Mouse (Mus musculus): ENCODE measurements around the gene Fam160b1. TPM values are rescaled to one million over a fixed set of nuclear protein-coding genes. Genes with fewer than 3 reads are reported as not detected.

Gene Fam160b1
- polyA plus RNA-seq, 1 experiment from 2014 or later: 12.1 TPM

DNA sequence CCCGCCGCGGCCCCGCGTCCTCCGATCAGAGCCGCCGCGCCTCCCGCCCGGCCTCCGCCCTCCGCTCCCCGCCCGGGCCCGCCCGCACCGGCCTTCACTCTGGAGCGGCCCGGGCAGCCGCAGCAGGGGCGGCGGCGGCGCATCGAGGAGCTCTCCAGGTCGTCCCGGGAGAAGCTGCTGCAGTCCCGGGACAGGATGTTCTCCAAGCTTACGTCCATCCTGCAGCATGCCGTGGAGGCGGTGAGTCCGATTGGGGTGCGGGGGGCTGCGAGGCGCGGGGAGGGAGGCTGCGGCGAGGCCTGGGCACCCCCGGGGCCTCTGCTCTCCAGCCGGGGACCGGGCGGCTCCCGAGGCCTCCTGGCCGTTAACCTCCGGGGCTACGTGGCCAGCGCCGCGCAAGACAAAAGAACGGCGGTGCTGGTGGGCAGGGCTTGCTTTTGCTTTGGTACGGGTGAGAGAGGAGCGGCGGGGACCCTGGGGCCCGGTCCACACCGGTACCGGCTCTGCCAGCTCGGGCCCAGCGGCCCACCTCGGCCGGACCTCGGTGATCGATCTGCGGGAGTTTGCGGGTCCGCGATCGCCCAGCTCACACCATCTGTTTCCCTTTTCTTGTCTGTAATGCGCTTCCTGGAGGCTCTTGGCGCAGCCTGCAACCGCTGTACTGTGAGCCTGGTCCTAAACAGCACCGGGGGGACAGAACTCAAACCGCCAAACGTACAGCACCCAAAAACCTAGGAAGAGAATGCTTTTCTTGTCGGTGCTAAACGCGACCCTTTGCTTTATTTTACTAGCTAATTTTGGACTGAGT is 855 bp downstream of the Fam160b1 start:
- Histone ChIP-seq H3K4me2 (peak overlapping the region; percentile 54), H3K27me3 (no peaks in the 10 kb centered on the region), H3K36me3 (no peaks in the 10 kb centered on the region), H3K4me1 (replicated peaks) (peaks cover 62% of the 10 kb centered on the region), H3K27ac (replicated peaks) (peak overlapping the region; percentile 97), H3K4me3 (peak overlapping the region; percentile 94), H3K9ac (peak overlapping the region; percentile 99), H3K9me3 (no peaks in the 10 kb centered on the region)
- peak; percentile 46 for ATAC-seq (ENCODE audit: low FRiP score, low read depth)
- WGBS: under 1% methylated on average over 71 of the region's 78 CpGs

DNA sequence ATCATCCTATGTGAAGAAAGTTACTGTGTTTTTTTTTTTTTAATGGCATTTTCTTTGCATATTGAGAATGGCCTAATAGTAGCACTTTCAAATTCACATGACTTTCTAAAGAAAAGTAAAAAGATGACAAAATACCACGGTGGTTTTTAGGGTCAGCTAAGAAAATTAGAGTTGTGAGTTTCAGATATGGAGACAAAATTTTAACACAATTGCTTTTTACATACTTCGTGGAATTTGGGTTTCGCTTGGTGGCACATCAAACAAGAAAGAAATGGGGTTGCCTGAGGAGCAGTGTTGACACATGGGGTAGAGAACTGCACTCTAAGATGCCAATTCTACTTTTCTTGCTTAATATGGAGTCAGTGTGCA is 1.4 kb downstream of the Fam160b1 start:
- Histone ChIP-seq H3K27me3 (no peaks in the 10 kb centered on the region), H3K9me3 (no peaks in the 10 kb centered on the region), H3K4me2 (peak overlapping the region; percentile 54), H3K9ac (peak overlapping the region; percentile 99), H3K4me3 (peak overlapping the region; percentile 94), H3K4me1 (replicated peaks) (peaks cover 67% of the 10 kb centered on the region), H3K27ac (replicated peaks) (peak overlapping the region; percentile 97), H3K36me3 (no peaks in the 10 kb centered on the region)
- WGBS: 17% methylated on average over 3 of the region's 3 CpGs
- no peak for ATAC-seq (ENCODE audit: low FRiP score, low read depth)

DNA sequence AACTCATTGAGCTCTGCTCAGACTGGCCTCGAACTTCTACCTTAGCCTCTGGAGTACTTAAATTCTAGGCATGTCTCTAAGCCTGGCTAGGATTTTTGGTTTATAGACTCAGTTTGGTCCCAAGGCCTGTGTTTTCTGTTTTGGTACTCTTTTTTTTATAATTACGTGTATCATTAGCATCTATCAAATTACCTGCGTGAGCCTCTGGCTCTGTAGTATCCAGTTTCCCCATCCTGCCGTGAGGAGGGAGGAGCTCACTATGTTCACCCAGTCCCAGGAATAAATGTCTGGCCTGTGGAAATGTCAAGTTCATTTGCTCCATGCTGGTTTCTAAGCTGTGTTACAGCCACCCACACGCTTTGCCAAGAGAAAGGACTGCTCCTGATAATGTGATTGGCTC is 2.1 kb downstream of the Fam160b1 start:
- H3K27ac ChIP-seq (replicated peaks): no peak overlapping the region
- no peak for ATAC-seq (ENCODE audit: low FRiP score, low read depth)

GRCm38 (mm10) chr19:57363076-57363475 is 2.6 kb downstream of the Fam160b1 start:
- H3K4me1 ChIP-seq (replicated peaks): peaks cover 77% of the 10 kb centered on the region
- H3K27ac ChIP-seq (replicated peaks): no peak overlapping the region
- no peak for ATAC-seq (ENCODE audit: low FRiP score, low read depth)
- H3K4me3 ChIP-seq: peak overlapping the region; percentile 17; the same call in 1 of the 2 replicates
- no peak overlapping the region for H3K9ac ChIP-seq
- no peaks in the 10 kb centered on the region for H3K27me3 ChIP-seq
- no peaks in the 10 kb centered on the region for H3K9me3 ChIP-seq
- WGBS: 28% methylated on average over 7 of the region's 7 CpGs
- H3K4me2 ChIP-seq: peak overlapping the region; percentile 54
- no peaks in the 10 kb centered on the region for H3K36me3 ChIP-seq

More for the DNA sequence above, 2.1 kb downstream of the Fam160b1 start:
- Histone ChIP-seq H3K9ac (peak overlapping the region; percentile 9), H3K4me1 (replicated peaks) (peaks cover 74% of the 10 kb centered on the region), H3K4me3 (peak overlapping the region; percentile 14), H3K27me3 (no peaks in the 10 kb centered on the region), H3K36me3 (no peaks in the 10 kb centered on the region), H3K4me2 (peak overlapping the region; percentile 54), H3K9me3 (no peaks in the 10 kb centered on the region)
- 39% methylated on average over 5 of the region's 5 CpGs for WGBS

- H3K9me3 ChIP-seq: no peaks in the 10 kb centered on the region
- H3K36me3 ChIP-seq: no peaks in the 10 kb centered on the region
- H3K27me3 ChIP-seq: no peaks in the 10 kb centered on the region
- peaks cover 73% of the 10 kb centered on the region for H3K4me1 ChIP-seq (replicated peaks)
- peak overlapping the region; percentile 24; the same call in 1 of the 2 replicates for H3K9ac ChIP-seq
- peak overlapping the region; percentile 54 for H3K4me2 ChIP-seq
- H3K4me3 ChIP-seq: 0 out of 2 replicates have a peak overlapping the region, but pooled peaks have one; percentile 17
- no peak overlapping the region for H3K27ac ChIP-seq (replicated peaks)
- 90% methylated on average over 7 of the region's 7 CpGs for WGBS
- ATAC-seq (ENCODE audit: low FRiP score, low read depth): no peak
Observed at GRCm38 (mm10) chr19:57363538-57363937, 3.1 kb downstream of the Fam160b1 start.

- peaks cover 59% of the 10 kb centered on the region for H3K4me1 ChIP-seq (replicated peaks)
- 61% methylated on average over 11 of the region's 11 CpGs for WGBS
- ATAC-seq (ENCODE audit: low FRiP score, low read depth): no peak
- no peaks in the 10 kb centered on the region for H3K27me3 ChIP-seq
- H3K9ac ChIP-seq: no peak overlapping the region
- no peak overlapping the region for H3K4me2 ChIP-seq
- H3K27ac ChIP-seq (replicated peaks): peak overlapping the region; percentile 34; the same call in 1 of the 2 replicates
- no peak overlapping the region for H3K4me3 ChIP-seq
- H3K36me3 ChIP-seq: no peaks in the 10 kb centered on the region
- H3K9me3 ChIP-seq: no peaks in the 10 kb centered on the region
Observed at GRCm38 (mm10) chr19:57364942-57365673, 4.6 kb downstream of the Fam160b1 start.

DNA sequence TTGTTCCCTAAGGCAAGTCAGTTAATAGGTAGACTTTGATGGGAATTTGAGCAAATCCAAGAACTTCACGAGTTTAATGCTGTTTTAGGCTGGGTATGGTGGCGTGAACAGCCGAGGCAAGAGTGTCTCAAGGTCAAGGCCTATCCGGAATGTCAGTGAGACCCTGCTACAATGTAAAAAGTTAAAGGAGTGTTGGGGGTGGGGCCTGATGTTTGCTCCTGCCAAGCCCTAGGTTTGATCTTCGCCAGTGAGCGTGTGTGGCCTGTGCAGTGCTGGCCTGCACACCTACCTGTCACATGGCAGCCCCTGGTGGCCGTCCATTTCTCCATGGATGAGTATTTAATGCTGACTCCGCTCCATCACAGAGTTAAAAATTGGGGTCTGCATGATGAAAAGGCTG is 5.5 kb downstream of the Fam160b1 start:
- no peaks in the 10 kb centered on the region for H3K9me3 ChIP-seq
- H3K4me3 ChIP-seq: no peak overlapping the region
- H3K27me3 ChIP-seq: no peaks in the 10 kb centered on the region
- H3K27ac ChIP-seq (replicated peaks): peak overlapping the region; percentile 45
- no peaks in the 10 kb centered on the region for H3K36me3 ChIP-seq
- H3K4me2 ChIP-seq: no peak overlapping the region
- no peak for ATAC-seq (ENCODE audit: low FRiP score, low read depth)
- H3K9ac ChIP-seq: no peak overlapping the region
- 61% methylated on average over 8 of the region's 8 CpGs for WGBS
- H3K4me1 ChIP-seq (replicated peaks): peaks cover 57% of the 10 kb centered on the region

DNA sequence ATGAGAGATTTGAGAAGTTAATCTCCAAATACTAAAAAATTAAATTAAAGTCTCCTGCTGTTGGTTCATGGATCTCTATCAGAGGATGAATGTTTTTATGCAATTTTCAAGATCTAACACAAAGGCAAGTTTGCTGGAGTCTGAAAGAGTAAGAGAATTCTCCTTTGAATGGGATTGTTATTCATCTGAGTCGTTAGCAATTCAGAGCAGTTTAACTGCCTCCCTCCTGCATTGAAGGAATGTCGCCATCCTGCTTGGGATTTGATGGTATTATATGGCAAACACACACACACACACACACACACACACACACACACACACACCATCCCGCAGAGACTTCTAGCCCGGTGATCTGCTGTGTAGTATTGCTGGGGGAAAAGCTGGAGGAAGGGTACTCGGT is 6.1 kb downstream of the Fam160b1 start:
- H3K9me3 ChIP-seq: no peaks in the 10 kb centered on the region
- no peak for ATAC-seq (ENCODE audit: low FRiP score, low read depth)
- WGBS: 43% methylated on average over 5 of the region's 5 CpGs
- no peak overlapping the region for H3K4me2 ChIP-seq
- H3K27me3 ChIP-seq: no peaks in the 10 kb centered on the region
- H3K4me1 ChIP-seq (replicated peaks): peaks cover 57% of the 10 kb centered on the region
- H3K27ac ChIP-seq (replicated peaks): no peak overlapping the region
- no peak overlapping the region for H3K4me3 ChIP-seq
- H3K9ac ChIP-seq: no peak overlapping the region
- H3K36me3 ChIP-seq: peaks cover 4% of the 10 kb centered on the region; the same call in 1 of the 2 replicates

GRCm38 (mm10) chr19:57367201-57367600 is 6.7 kb downstream of the Fam160b1 start:
- peaks cover 54% of the 10 kb centered on the region for H3K4me1 ChIP-seq (replicated peaks)
- H3K4me3 ChIP-seq: no peak overlapping the region
- no peak for ATAC-seq (ENCODE audit: low FRiP score, low read depth)
- H3K9me3 ChIP-seq: no peaks in the 10 kb centered on the region
- no peak overlapping the region for H3K9ac ChIP-seq
- no peaks in the 10 kb centered on the region for H3K27me3 ChIP-seq
- H3K36me3 ChIP-seq: peaks cover 9% of the 10 kb centered on the region
- no peak overlapping the region for H3K4me2 ChIP-seq
- no peak overlapping the region for H3K27ac ChIP-seq (replicated peaks)
- WGBS: 90% methylated on average over 4 of the region's 4 CpGs

DNA sequence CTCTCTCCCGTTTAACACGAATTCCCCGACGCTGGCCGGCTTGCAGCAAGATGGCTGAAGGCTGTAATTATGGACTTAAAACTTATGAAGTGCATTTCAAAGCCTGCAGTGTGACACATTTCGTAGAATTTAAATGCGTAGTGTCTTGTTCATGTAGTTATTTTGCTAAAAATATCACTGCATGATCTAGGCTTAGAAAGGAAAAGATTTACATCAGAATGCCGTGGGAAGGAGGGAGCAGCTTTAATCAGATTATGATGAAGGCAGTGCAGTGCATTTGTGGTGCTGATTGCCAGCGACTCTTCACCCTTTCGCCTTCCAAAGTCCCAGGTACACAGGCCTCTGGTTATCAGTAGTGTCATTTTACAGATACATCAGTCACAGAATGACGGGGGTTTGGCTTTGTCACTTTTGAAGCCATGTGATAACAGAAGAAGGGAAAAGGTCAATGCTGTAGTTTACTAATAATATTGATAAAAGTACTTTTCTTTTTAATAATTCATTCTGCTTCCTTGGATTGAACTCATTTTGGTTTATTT is 7.4 kb downstream of the Fam160b1 start:
- no peak overlapping the region for H3K9ac ChIP-seq
- no peak overlapping the region for H3K4me2 ChIP-seq
- H3K27me3 ChIP-seq: no peaks in the 10 kb centered on the region
- H3K9me3 ChIP-seq: no peaks in the 10 kb centered on the region
- WGBS: 85% methylated on average over 11 of the region's 11 CpGs
- H3K36me3 ChIP-seq: peaks cover 16% of the 10 kb centered on the region
- H3K27ac ChIP-seq (replicated peaks): no peak overlapping the region
- H3K4me3 ChIP-seq: no peak overlapping the region
- H3K4me1 ChIP-seq (replicated peaks): peaks cover 47% of the 10 kb centered on the region
- ATAC-seq (ENCODE audit: low FRiP score, low read depth): no peak

DNA sequence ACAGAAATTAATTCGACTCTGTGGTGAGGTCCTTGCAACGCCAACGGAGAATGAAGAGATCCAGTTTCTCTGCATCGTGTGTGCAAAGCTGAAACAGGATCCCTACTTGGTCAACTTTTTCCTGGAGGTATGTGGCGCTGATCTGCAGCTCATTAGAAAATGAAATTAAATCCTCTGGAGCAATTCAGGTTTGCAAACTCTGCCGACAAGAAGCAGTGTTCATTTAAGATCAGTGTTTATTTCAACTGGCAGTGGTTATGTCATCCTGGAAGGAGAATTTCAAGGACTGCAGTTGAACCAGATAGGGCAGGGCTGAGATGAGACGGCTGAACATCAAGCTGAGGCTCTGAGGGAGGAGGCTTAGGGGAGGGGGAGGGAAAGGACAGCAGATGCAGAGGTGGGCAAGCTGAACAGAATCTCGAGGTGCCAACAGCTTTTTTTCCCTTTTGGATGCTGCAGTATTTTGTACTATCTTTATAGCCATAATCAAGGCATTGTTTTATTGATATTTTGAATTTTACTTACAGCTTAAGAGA is 12.9 kb downstream of the Fam160b1 start:
- Histone ChIP-seq H3K27me3 (no peaks in the 10 kb centered on the region), H3K27ac (replicated peaks) (no peak overlapping the region), H3K36me3 (peaks cover 57% of the 10 kb centered on the region), H3K4me1 (replicated peaks) (no peaks in the 10 kb centered on the region), H3K4me2 (no peak overlapping the region), H3K4me3 (no peak overlapping the region), H3K9ac (no peak overlapping the region), H3K9me3 (no peaks in the 10 kb centered on the region)
- ATAC-seq (ENCODE audit: low FRiP score, low read depth): no peak
- WGBS: 83% methylated on average over 8 of the region's 8 CpGs

GRCm38 (mm10) chr19:57375161-57375560 is 14.7 kb downstream of the Fam160b1 start:
- Histone ChIP-seq H3K9me3 (no peaks in the 10 kb centered on the region), H3K4me2 (no peak overlapping the region), H3K27me3 (no peaks in the 10 kb centered on the region), H3K9ac (no peak overlapping the region), H3K4me1 (replicated peaks) (no peaks in the 10 kb centered on the region), H3K36me3 (peaks cover 74% of the 10 kb centered on the region), H3K4me3 (no peak overlapping the region), H3K27ac (replicated peaks) (no peak overlapping the region)
- WGBS: 86% methylated on average over 5 of the region's 5 CpGs
- no peak for ATAC-seq (ENCODE audit: low FRiP score, low read depth)

Data from hindbrain, embryonic 15.5 days (tissue).